In the genomic region with DNA sequence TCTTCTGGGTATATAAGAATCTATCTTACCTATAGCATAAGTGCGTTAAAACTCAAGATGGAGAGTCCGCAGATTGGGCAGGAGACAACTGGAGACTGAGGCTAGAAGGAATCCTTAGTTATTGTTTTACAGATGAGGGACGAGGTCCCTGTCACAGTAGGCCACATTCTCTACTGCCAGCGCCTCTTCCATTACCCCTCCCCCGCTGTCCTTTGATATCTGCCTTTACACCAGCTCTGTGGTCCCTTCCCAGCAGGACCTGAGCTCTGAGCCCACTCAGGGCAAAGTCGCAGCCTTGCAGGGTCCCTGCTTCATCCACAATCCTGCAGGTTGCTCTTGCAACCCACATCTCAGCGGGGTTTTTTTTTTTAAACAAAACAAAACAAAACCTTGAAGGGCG, we compare ENCODE assay signal across 10 mouse cellular contexts. TPM values are rescaled to one million over a fixed set of nuclear protein-coding genes. Genes with fewer than 3 reads are reported as not detected.
A peak's percentile ranks its signal among the peaks of the same experiment; 100 is the strongest.
DNase-seq lines count a peak whose midpoint lies in the region; ATAC-seq and TF ChIP-seq lines count a peak whose summit lies in the region.
"Had no signal": no experiment of that assay in that cellular context is flagged by ENCODE, and none has a peak within 500 bp of the region (broad histone marks: within the 10 kb centered on the region; RNA-seq: fewer than 3 reads in every experiment).

No protein-coding gene starts in this region.

- TF ChIP-seq CTCF in lung, embryonic 14.5 days (IDR thresholded peaks at IDR 0.05; ENCODE audit: low read depth) = no peak
- no peak for TF ChIP-seq CTCF in liver, postnatal 0 days (IDR thresholded peaks at IDR 0.05; ENCODE audit: low read depth)

- 3% methylated on average over 8 of the region's 8 CpGs for WGBS in heart, embryonic 10.5 days
- WGBS in lung, embryonic 14.5 days = 3% methylated on average over 8 of the region's 8 CpGs
- WGBS in embryonic facial prominence, embryonic 14.5 days = 6% methylated on average over 8 of the region's 8 CpGs
- WGBS in liver, postnatal 0 days (ENCODE audit: insufficient replicate concordance) = 20% methylated on average over 8 of the region's 8 CpGs

- H3K27me3 ChIP-seq in heart, embryonic 10.5 days (ENCODE audit: insufficient read depth, poor library complexity, severe bottlenecking) = peaks cover 100% of the 10 kb centered on the region
- H3K27me3 ChIP-seq in lung, embryonic 14.5 days (ENCODE audit: insufficient read depth, low read length) = peaks cover 96% of the 10 kb centered on the region
- peaks cover 97% of the 10 kb centered on the region for H3K27me3 ChIP-seq in embryonic facial prominence, embryonic 14.5 days (replicated peaks; ENCODE audit: control insufficient read depth, insufficient read depth, low read length)
- peaks cover 100% of the 10 kb centered on the region for H3K27me3 ChIP-seq in liver, postnatal 0 days (ENCODE audit: insufficient read depth, low read length)

- intact Hi-C loops in heart, postnatal 36 days (cut with DNase I) = no loop called here

- TF ChIP-seq EP300 in liver, postnatal 0 days (IDR thresholded peaks at IDR 0.05; ENCODE audit: low read depth) = no peak

- no peaks in the 10 kb centered on the region for H3K9me3 ChIP-seq in heart, embryonic 10.5 days
- H3K9me3 ChIP-seq in lung, embryonic 14.5 days (ENCODE audit: low read depth, low read length) = no peaks in the 10 kb centered on the region
- no peaks in the 10 kb centered on the region for H3K9me3 ChIP-seq in embryonic facial prominence, embryonic 14.5 days (ENCODE audit: control insufficient read depth, low read length)
- no peaks in the 10 kb centered on the region for H3K9me3 ChIP-seq in liver, postnatal 0 days (ENCODE audit: low read length)

- H3K4me1 ChIP-seq in heart, embryonic 10.5 days = peaks cover 30% of the 10 kb centered on the region
- no peaks in the 10 kb centered on the region for H3K4me1 ChIP-seq in lung, embryonic 14.5 days (ENCODE audit: insufficient read depth)
- H3K4me1 ChIP-seq in embryonic facial prominence, embryonic 14.5 days (ENCODE audit: control insufficient read depth, insufficient read depth, low read length) = peaks cover 5% of the 10 kb centered on the region
- peaks cover 10% of the 10 kb centered on the region for H3K4me1 ChIP-seq in liver, postnatal 0 days (ENCODE audit: insufficient read depth)

- no peak overlapping the region for H3K4me2 ChIP-seq in lung, embryonic 14.5 days
- H3K4me2 ChIP-seq in embryonic facial prominence, embryonic 14.5 days (ENCODE audit: low read depth, low read length) = 0 out of 2 replicates have a peak overlapping the region, but pooled peaks have one; percentile 31
- H3K4me2 ChIP-seq in liver, postnatal 0 days (ENCODE audit: low read depth, low read length) = peak overlapping the region; percentile 62

- H3K27ac ChIP-seq in heart, embryonic 10.5 days = no peak overlapping the region
- H3K27ac ChIP-seq in lung, embryonic 14.5 days (ENCODE audit: low read depth) = no peak overlapping the region
- no peak overlapping the region for H3K27ac ChIP-seq in embryonic facial prominence, embryonic 14.5 days (replicated peaks; ENCODE audit: low read depth, low read length)
- H3K27ac ChIP-seq in liver, postnatal 0 days (ENCODE audit: low read depth) = no peak overlapping the region

- H3K4me3 ChIP-seq in heart, embryonic 10.5 days = peak overlapping the region; percentile 48
- peak overlapping the region; percentile 27; the same call in 1 of the 2 replicates for H3K4me3 ChIP-seq in lung, embryonic 14.5 days (ENCODE audit: low read depth, low read length)
- H3K4me3 ChIP-seq in embryonic facial prominence, embryonic 14.5 days (ENCODE audit: low read depth, low read length) = peak overlapping the region; percentile 21
- H3K4me3 ChIP-seq in liver, postnatal 0 days (ENCODE audit: low read depth, low read length) = peak overlapping the region; percentile 26

- H3K36me3 ChIP-seq in heart, embryonic 10.5 days = no peaks in the 10 kb centered on the region
- no peaks in the 10 kb centered on the region for H3K36me3 ChIP-seq in lung, embryonic 14.5 days (ENCODE audit: insufficient read depth)
- no peaks in the 10 kb centered on the region for H3K36me3 ChIP-seq in embryonic facial prominence, embryonic 14.5 days (ENCODE audit: control insufficient read depth, insufficient read depth, low read length)
- no peaks in the 10 kb centered on the region for H3K36me3 ChIP-seq in liver, postnatal 0 days (replicated peaks; ENCODE audit: insufficient read depth, low read length)

- no peak overlapping the region for H3K9ac ChIP-seq in lung, embryonic 14.5 days
- H3K9ac ChIP-seq in embryonic facial prominence, embryonic 14.5 days (ENCODE audit: low read depth, low read length) = no peak overlapping the region
- H3K9ac ChIP-seq in liver, postnatal 0 days (replicated peaks) = no peak overlapping the region

- no peak for DNase-seq in heart, embryonic 10.5 days (ENCODE audit: low spot score)
- DNase-seq in heart, postnatal 36 days = no peak
- DNase-seq in lung, embryonic 14.5 days = no peak
- DNase-seq in lung, postnatal 25 days (ENCODE audit: low spot score) = no peak
- DNase-seq in embryonic facial prominence, embryonic 14.5 days (ENCODE audit: low spot score) = no peak
- no peak for DNase-seq in liver, postnatal 0 days
- no peak for DNase-seq in natural killer cell, adult 2 months (ENCODE audit: low spot score in 2 of 2)
- DNase-seq: lung, postnatal 14 days had no signal

- no peak for ATAC-seq in lung, embryonic 14.5 days (ENCODE audit: insufficient read depth)
- no peak for ATAC-seq in embryonic facial prominence, embryonic 14.5 days (ENCODE audit: low read depth)
- no peak for ATAC-seq in liver, postnatal 0 days
- ATAC-seq in megakaryocyte progenitor cell, adult 5-6 weeks (replicated peaks; ENCODE audit: poor library complexity) = no peak
- ATAC-seq: activated CD4-positive, CD25-positive, alpha-beta regulatory T cell, adult 4 months had no signal

RNA-seq across cellular contexts. Expression of a gene that starts 1.9 kb away (rescaled TPM):
- 0.27 and 0.63 TPM in 2 replicates for polyA plus RNA-seq in heart, embryonic 10.5 days (2016; fragmentation: Nextera tagmentation; extraction: Ambion mirVana)
- not detected for total RNA-seq in heart, postnatal 36 days (2021)
- 0.25 and 0.95 TPM in 2 replicates for polyA plus RNA-seq in lung, embryonic 14.5 days (2014; fragmentation: Nextera tagmentation; extraction: Ambion mirVana)
- polyA plus RNA-seq in embryonic facial prominence, embryonic 14.5 days (2014; fragmentation: Nextera tagmentation; extraction: Ambion mirVana) = 2.9 and 3.4 TPM in 2 replicates
- not detected in 2 replicates for polyA plus RNA-seq in liver, postnatal 0 days (2015; fragmentation: Nextera tagmentation; extraction: Ambion mirVana)
- total RNA-seq in megakaryocyte progenitor cell, adult 5-6 weeks (2015) = not detected in 2 replicates
- not detected in 2 replicates for total RNA-seq in megakaryocyte progenitor cell, adult 5-6 weeks (2017)
- polyA plus RNA-seq: activated CD4-positive, CD25-positive, alpha-beta regulatory T cell, adult 4 months had no signal

RNA-seq across cellular contexts. Expression of a gene that starts 9.4 kb away (rescaled TPM):
- polyA plus RNA-seq in heart, embryonic 10.5 days (2016; fragmentation: Nextera tagmentation; extraction: Ambion mirVana) = 16.7 and 24.4 TPM in 2 replicates
- 10 to 100 TPM in 1 of 2 experiments, 1 to 10 TPM in 1; 8.6 to 10.1 TPM for total RNA-seq in heart, postnatal 36 days (2021)
- polyA plus RNA-seq in lung, embryonic 14.5 days (2014; fragmentation: Nextera tagmentation; extraction: Ambion mirVana) = 28.5 and 29.9 TPM in 2 replicates
- 22.6 and 25.8 TPM in 2 replicates for polyA plus RNA-seq in embryonic facial prominence, embryonic 14.5 days (2014; fragmentation: Nextera tagmentation; extraction: Ambion mirVana)
- 11.6 and 11.7 TPM in 2 replicates for polyA plus RNA-seq in liver, postnatal 0 days (2015; fragmentation: Nextera tagmentation; extraction: Ambion mirVana)
- 26.5 and 27.2 TPM in 2 replicates for total RNA-seq in megakaryocyte progenitor cell, adult 5-6 weeks (2015)
- 15.3 and 20.4 TPM in 2 replicates for total RNA-seq in megakaryocyte progenitor cell, adult 5-6 weeks (2017)

RNA-seq across cellular contexts. Expression of a gene that starts 10.6 kb away (rescaled TPM):
- 0.59 and 1.5 TPM in 2 replicates for polyA plus RNA-seq in heart, embryonic 10.5 days (2016; fragmentation: Nextera tagmentation; extraction: Ambion mirVana)
- under 1 TPM; 0.65 to 0.89 TPM for total RNA-seq in heart, postnatal 36 days (2021)
- polyA plus RNA-seq in lung, embryonic 14.5 days (2014; fragmentation: Nextera tagmentation; extraction: Ambion mirVana) = 0.62 and 1.3 TPM in 2 replicates
- 0.65 and 0.67 TPM in 2 replicates for polyA plus RNA-seq in embryonic facial prominence, embryonic 14.5 days (2014; fragmentation: Nextera tagmentation; extraction: Ambion mirVana)
- polyA plus RNA-seq in liver, postnatal 0 days (2015; fragmentation: Nextera tagmentation; extraction: Ambion mirVana) = 7.5 and 8.2 TPM in 2 replicates
- total RNA-seq in megakaryocyte progenitor cell, adult 5-6 weeks (2015) = 1.2 and 1.7 TPM in 2 replicates
- total RNA-seq in megakaryocyte progenitor cell, adult 5-6 weeks (2017) = 0.75 and 1.0 TPM in 2 replicates

RNA-seq across cellular contexts. Expression of a gene that starts 13.1 kb away (rescaled TPM):
- polyA plus RNA-seq in heart, embryonic 10.5 days (2016; fragmentation: Nextera tagmentation; extraction: Ambion mirVana) = 100 and 106 TPM in 2 replicates
- 10 to 100 TPM; 34.2 to 35.4 TPM for total RNA-seq in heart, postnatal 36 days (2021)
- polyA plus RNA-seq in lung, embryonic 14.5 days (2014; fragmentation: Nextera tagmentation; extraction: Ambion mirVana) = 44.0 and 45.0 TPM in 2 replicates
- polyA plus RNA-seq in embryonic facial prominence, embryonic 14.5 days (2014; fragmentation: Nextera tagmentation; extraction: Ambion mirVana) = 43.0 and 46.3 TPM in 2 replicates
- 33.8 and 34.7 TPM in 2 replicates for polyA plus RNA-seq in liver, postnatal 0 days (2015; fragmentation: Nextera tagmentation; extraction: Ambion mirVana)
- 128 and 129 TPM in 2 replicates for total RNA-seq in megakaryocyte progenitor cell, adult 5-6 weeks (2015)
- total RNA-seq in megakaryocyte progenitor cell, adult 5-6 weeks (2017) = 77.3 and 82.3 TPM in 2 replicates

RNA-seq across cellular contexts. Expression of a gene that starts 13.9 kb away (rescaled TPM):
- polyA plus RNA-seq in heart, embryonic 10.5 days (2016; fragmentation: Nextera tagmentation; extraction: Ambion mirVana) = 154 and 170 TPM in 2 replicates
- total RNA-seq in heart, postnatal 36 days (2021) = 10 to 100 TPM; 78.1 to 82.2 TPM
- 134 and 144 TPM in 2 replicates for polyA plus RNA-seq in lung, embryonic 14.5 days (2014; fragmentation: Nextera tagmentation; extraction: Ambion mirVana)
- polyA plus RNA-seq in embryonic facial prominence, embryonic 14.5 days (2014; fragmentation: Nextera tagmentation; extraction: Ambion mirVana) = 118 and 121 TPM in 2 replicates
- polyA plus RNA-seq in liver, postnatal 0 days (2015; fragmentation: Nextera tagmentation; extraction: Ambion mirVana) = 175 and 180 TPM in 2 replicates
- 135 and 178 TPM in 2 replicates for total RNA-seq in megakaryocyte progenitor cell, adult 5-6 weeks (2015)
- 112 and 133 TPM in 2 replicates for total RNA-seq in megakaryocyte progenitor cell, adult 5-6 weeks (2017)
